Mouse (Mus musculus): ENCODE data around the gene Tshz3. TPM values are rescaled to one million over a fixed set of nuclear protein-coding genes. Genes with fewer than 3 reads are reported as not detected.

Tshz3 gene
- total and polyA plus RNA-seq, 3 experiments, result not detected

DNA sequence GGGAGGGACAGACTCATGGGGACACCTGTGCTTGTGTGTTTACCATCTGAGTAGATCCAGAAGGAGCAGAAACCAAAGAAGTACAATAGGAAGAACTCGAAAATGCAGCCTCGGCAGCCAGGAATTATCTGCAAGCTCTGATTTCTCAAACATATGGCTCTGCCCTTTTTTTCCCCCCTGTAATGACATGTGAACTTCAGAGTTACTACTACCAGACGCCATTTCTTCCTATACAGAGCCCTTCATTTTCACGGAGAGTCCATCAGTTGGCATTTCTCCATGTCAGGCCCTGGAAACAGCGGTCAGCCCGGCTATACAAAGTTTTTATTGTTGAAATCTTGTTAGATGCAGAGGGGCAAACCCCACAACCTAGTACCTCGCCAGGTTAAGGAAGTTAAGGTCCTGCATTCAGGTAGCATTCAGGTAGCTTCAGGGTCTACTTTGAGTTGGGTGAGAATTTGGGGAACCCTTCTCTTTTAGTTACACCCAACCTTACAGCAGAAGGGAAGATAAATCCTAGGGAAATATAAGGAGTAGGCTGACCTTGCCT, 3.2 kb upstream of the Tshz3 start:
- H3K27me3 ChIP-seq (ENCODE audit: insufficient read depth, low read length), result peaks cover 6% of the 10 kb centered on the region; the same call in 1 of the 2 replicates
- H3K36me3 ChIP-seq (replicated peaks), result no peaks in the 10 kb centered on the region
- no peak for ATAC-seq (ENCODE audit: extremely low read depth, insufficient number of reproducible peaks, low FRiP score, poor library complexity, severe bottlenecking)
- TF ChIP-seq CTCF (IDR thresholded peaks at IDR 0.05; ENCODE audit: low read depth, low read length) (no peak), TAL1 (conservative IDR thresholded peaks at IDR 0.05; ENCODE audit: low read depth, low read length) (no peak), GATA1 (IDR thresholded peaks at IDR 0.05; ENCODE audit: borderline replicate concordance, low read length) (no peak), GATA2 (IDR thresholded peaks at IDR 0.05; ENCODE audit: borderline replicate concordance, low read depth, low read length) (no peak), POLR2AphosphoS5 (IDR thresholded peaks at IDR 0.05; ENCODE audit: insufficient replicate concordance, low read depth, low read length) (no peak)
- no peak for DNase-seq (ENCODE audit: low spot score)
- H3K9me3 ChIP-seq (replicated peaks), result peaks cover 71% of the 10 kb centered on the region
- H3K4me1 ChIP-seq (ENCODE audit: insufficient read depth, low read depth, low read length), result no peaks in the 10 kb centered on the region
- H3K4me3 ChIP-seq (ENCODE audit: low read depth, low read length), result no peak overlapping the region

DNA sequence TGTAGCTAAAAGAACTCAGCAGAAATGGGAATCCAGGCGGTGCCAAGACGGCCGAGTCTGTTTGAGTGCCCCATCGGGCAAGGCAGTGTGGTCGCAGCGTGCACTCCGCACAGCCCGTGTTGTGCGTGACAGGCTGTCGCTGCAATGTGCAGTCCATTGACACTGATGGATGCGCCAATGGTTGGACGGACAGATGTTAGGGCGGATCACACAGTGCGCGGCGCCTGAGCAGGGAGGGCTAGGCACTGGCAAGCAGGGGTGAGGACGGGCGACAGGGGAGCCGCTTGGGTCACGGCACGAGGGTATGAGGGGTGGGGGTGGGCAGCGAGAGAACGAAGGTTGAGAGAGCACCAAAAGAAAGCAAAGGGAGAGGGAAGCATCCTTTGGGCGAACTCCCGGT, 2.6 kb upstream of the Tshz3 start:
- no peak for TF ChIP-seq GATA1 (IDR thresholded peaks at IDR 0.05; ENCODE audit: borderline replicate concordance, low read length)
- no peak for TF ChIP-seq CTCF (IDR thresholded peaks at IDR 0.05; ENCODE audit: low read depth, low read length)
- TF ChIP-seq POLR2AphosphoS5 (IDR thresholded peaks at IDR 0.05; ENCODE audit: insufficient replicate concordance, low read depth, low read length), result no peak
- no peak for TF ChIP-seq TAL1 (conservative IDR thresholded peaks at IDR 0.05; ENCODE audit: low read depth, low read length)
- no peak for TF ChIP-seq GATA2 (IDR thresholded peaks at IDR 0.05; ENCODE audit: borderline replicate concordance, low read depth, low read length)
- DNase-seq (ENCODE audit: low spot score), result no peak
- Histone ChIP-seq H3K4me1 (ENCODE audit: insufficient read depth, low read depth, low read length) (no peaks in the 10 kb centered on the region), H3K9me3 (replicated peaks) (peaks cover 69% of the 10 kb centered on the region), H3K27me3 (ENCODE audit: insufficient read depth, low read length) (peaks cover 6% of the 10 kb centered on the region; the same call in 1 of the 2 replicates), H3K36me3 (replicated peaks) (no peaks in the 10 kb centered on the region), H3K4me3 (ENCODE audit: low read depth, low read length) (peak overlapping the region; percentile 50; the same call in 1 of the 2 replicates)
- no peak for ATAC-seq (ENCODE audit: extremely low read depth, insufficient number of reproducible peaks, low FRiP score, poor library complexity, severe bottlenecking)

DNA sequence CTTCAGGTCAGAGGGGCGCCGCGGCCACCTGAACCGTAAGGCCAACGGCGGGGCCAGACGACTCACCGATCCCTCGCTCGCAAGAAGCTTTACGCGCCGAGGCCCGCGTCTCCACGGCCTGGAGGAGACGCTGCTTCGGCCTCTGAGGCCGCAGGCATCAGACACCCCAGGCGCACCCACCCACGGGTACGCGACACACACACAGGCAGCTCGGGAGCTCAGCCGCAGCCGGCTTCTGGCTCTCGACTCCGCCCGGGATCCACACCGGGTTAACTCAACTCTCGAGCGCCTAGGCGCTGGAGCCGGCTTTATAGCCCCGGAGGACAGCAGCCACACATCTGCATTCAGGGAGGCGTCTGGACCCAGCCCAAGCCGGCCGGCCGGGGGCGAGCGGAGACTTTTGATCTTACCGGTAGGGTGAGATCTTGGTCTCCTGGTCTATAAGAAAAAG, 2.1 kb upstream of the Tshz3 start:
- no peak for TF ChIP-seq GATA2 (IDR thresholded peaks at IDR 0.05; ENCODE audit: borderline replicate concordance, low read depth, low read length)
- no peak for TF ChIP-seq GATA1 (IDR thresholded peaks at IDR 0.05; ENCODE audit: borderline replicate concordance, low read length)
- no peak for TF ChIP-seq POLR2AphosphoS5 (IDR thresholded peaks at IDR 0.05; ENCODE audit: insufficient replicate concordance, low read depth, low read length)
- TF ChIP-seq TAL1 (conservative IDR thresholded peaks at IDR 0.05; ENCODE audit: low read depth, low read length), result no peak
- no peak for TF ChIP-seq CTCF (IDR thresholded peaks at IDR 0.05; ENCODE audit: low read depth, low read length)
- H3K36me3 ChIP-seq (replicated peaks), result no peaks in the 10 kb centered on the region
- H3K4me1 ChIP-seq (ENCODE audit: insufficient read depth, low read depth, low read length), result no peaks in the 10 kb centered on the region
- peaks cover 68% of the 10 kb centered on the region for H3K9me3 ChIP-seq (replicated peaks)
- H3K4me3 ChIP-seq (ENCODE audit: low read depth, low read length), result peak overlapping the region; percentile 50; the same call in 1 of the 2 replicates
- H3K27me3 ChIP-seq (ENCODE audit: insufficient read depth, low read length), result peaks cover 6% of the 10 kb centered on the region; the same call in 1 of the 2 replicates
- no peak for ATAC-seq (ENCODE audit: extremely low read depth, insufficient number of reproducible peaks, low FRiP score, poor library complexity, severe bottlenecking)
- DNase-seq (ENCODE audit: low spot score), result no peak

DNA sequence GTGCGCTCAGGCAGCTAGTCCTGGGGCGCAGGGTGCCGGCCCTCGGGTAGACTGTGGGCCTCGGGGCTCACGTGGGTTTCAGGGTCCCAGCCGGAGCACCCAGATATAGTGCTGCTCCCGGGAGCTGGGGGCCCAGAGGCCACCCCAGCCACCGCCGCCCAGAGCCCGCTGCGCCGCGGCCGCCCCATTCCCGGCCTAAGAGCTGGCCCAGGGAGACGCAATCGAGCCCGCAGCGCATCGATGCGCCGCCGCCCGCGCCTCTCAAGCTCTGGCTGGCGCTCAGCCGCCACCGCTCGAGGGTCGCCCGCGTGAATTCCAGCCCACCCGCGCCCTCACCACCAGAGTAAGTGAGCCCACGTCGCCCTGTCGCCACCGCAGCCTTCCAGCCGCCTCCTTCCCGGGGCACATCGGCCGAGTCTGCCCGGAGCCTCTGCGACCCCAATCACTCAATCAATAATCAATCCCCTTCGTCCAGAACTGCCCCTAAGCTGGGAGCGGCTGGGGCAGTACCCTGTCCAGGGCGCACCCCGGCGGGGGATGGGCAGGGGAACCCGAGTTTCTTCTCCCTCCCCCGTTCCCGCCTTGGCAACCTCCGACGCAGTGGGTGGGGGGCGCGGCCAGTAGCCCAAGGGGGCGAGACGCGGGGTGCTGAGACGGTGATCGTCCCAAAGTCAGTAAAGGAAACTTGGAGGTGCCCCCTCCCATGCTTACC, 1.4 kb upstream of the Tshz3 start:
- DNase-seq (ENCODE audit: low spot score) (no peak), ATAC-seq (ENCODE audit: extremely low read depth, insufficient number of reproducible peaks, low FRiP score, poor library complexity, severe bottlenecking) (no peak)
- H3K4me1 ChIP-seq (ENCODE audit: insufficient read depth, low read depth, low read length), result no peaks in the 10 kb centered on the region
- no peak for TF ChIP-seq GATA2 (IDR thresholded peaks at IDR 0.05; ENCODE audit: borderline replicate concordance, low read depth, low read length)
- TF ChIP-seq GATA1 (IDR thresholded peaks at IDR 0.05; ENCODE audit: borderline replicate concordance, low read length), result no peak
- no peak for TF ChIP-seq CTCF (IDR thresholded peaks at IDR 0.05; ENCODE audit: low read depth, low read length)
- no peak for TF ChIP-seq TAL1 (conservative IDR thresholded peaks at IDR 0.05; ENCODE audit: low read depth, low read length)
- no peak for TF ChIP-seq POLR2AphosphoS5 (IDR thresholded peaks at IDR 0.05; ENCODE audit: insufficient replicate concordance, low read depth, low read length)
- H3K9me3 ChIP-seq (replicated peaks), result peaks cover 66% of the 10 kb centered on the region
- peaks cover 6% of the 10 kb centered on the region; the same call in 1 of the 2 replicates for H3K27me3 ChIP-seq (ENCODE audit: insufficient read depth, low read length)
- peak overlapping the region; percentile 16; the same call in 1 of the 2 replicates for H3K4me3 ChIP-seq (ENCODE audit: low read depth, low read length)
- H3K36me3 ChIP-seq (replicated peaks), result no peaks in the 10 kb centered on the region

DNA sequence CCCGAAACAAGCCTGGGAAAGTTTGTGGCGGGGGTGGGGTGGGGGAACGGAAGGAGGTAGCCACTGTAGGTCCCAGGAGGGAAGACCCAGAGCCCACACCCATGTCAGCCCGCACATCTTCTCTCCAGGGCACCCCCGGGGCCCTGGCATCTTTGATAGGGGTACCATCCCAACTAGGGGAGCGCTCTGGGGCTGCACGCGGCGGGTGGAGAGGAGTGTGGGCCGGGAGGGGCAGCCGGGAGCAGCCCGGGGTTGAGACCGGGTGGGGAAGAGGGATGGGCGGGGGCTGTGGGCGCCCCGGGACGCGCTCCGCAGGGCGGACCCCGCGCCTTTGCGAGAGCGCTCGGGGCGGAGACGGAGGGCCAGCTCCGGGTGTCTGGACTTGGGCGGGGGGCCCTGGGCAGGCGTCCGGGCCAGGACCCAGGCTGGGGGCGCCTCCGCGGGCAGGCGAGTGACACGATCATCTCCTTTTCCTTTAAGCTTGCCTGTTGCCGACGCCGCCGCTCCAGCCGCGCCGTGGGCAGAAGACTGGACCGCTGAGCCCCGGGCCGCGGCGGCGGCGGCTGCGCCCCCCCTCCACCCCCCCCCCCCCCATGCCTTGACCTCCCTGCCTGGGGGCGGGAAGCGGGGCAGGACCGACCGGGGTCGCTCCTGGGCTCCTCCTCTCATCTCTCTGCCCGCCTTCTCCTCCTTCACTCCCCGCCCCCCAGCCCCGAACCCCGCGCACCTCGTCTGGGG, 631 bp upstream of the Tshz3 start:
- no peak for ATAC-seq (ENCODE audit: extremely low read depth, insufficient number of reproducible peaks, low FRiP score, poor library complexity, severe bottlenecking)
- Histone ChIP-seq H3K4me3 (ENCODE audit: low read depth, low read length) (no peak overlapping the region; the same call in 1 of the 2 replicates), H3K36me3 (replicated peaks) (no peaks in the 10 kb centered on the region), H3K4me1 (ENCODE audit: insufficient read depth, low read depth, low read length) (no peaks in the 10 kb centered on the region), H3K27me3 (ENCODE audit: insufficient read depth, low read length) (peaks cover 6% of the 10 kb centered on the region; the same call in 1 of the 2 replicates), H3K9me3 (replicated peaks) (peaks cover 69% of the 10 kb centered on the region)
- TF ChIP-seq GATA1 (IDR thresholded peaks at IDR 0.05; ENCODE audit: borderline replicate concordance, low read length) (no peak), TAL1 (conservative IDR thresholded peaks at IDR 0.05; ENCODE audit: low read depth, low read length) (no peak)
- DNase-seq (ENCODE audit: low spot score), result no peak

DNA sequence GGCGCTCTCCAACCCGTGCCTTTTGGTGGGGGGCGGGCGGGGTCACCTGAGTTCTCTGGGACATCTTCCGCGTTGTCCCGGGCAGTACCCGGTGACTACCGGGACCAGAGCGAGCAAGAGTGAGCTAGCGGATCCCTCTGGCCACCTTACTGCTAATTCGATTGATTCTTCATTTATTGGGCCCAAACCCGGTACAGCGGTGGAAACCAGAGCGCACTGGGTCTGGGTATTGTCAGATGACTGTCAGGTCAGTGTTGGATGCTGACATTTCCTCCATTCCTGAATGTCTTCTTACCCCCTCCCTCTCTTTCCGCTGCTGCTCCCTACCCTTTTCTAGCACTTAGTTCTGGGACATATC, 650 bp downstream of the Tshz3 start:
- TF ChIP-seq CTCF (IDR thresholded peaks at IDR 0.05; ENCODE audit: low read depth, low read length), result no peak
- no peak for TF ChIP-seq GATA2 (IDR thresholded peaks at IDR 0.05; ENCODE audit: borderline replicate concordance, low read depth, low read length)
- TF ChIP-seq POLR2AphosphoS5 (IDR thresholded peaks at IDR 0.05; ENCODE audit: insufficient replicate concordance, low read depth, low read length), result no peak
- TF ChIP-seq GATA1 (IDR thresholded peaks at IDR 0.05; ENCODE audit: borderline replicate concordance, low read length), result no peak
- no peak for TF ChIP-seq TAL1 (conservative IDR thresholded peaks at IDR 0.05; ENCODE audit: low read depth, low read length)
- ATAC-seq (ENCODE audit: extremely low read depth, insufficient number of reproducible peaks, low FRiP score, poor library complexity, severe bottlenecking), result no peak
- H3K4me3 ChIP-seq (ENCODE audit: low read depth, low read length), result no peak overlapping the region; the same call in 1 of the 2 replicates
- H3K4me1 ChIP-seq (ENCODE audit: insufficient read depth, low read depth, low read length), result no peaks in the 10 kb centered on the region
- H3K9me3 ChIP-seq (replicated peaks), result peaks cover 68% of the 10 kb centered on the region
- H3K36me3 ChIP-seq (replicated peaks), result no peaks in the 10 kb centered on the region
- peaks cover 6% of the 10 kb centered on the region; the same call in 1 of the 2 replicates for H3K27me3 ChIP-seq (ENCODE audit: insufficient read depth, low read length)
- no peak for DNase-seq (ENCODE audit: low spot score)
